Mouse (Mus musculus) stomach, embryonic 16.5 days (tissue): ENCODE measurements around the gene Olfr1377. TPM values are rescaled to one million over a fixed set of nuclear protein-coding genes. Genes with fewer than 3 reads are reported as not detected.
"Not testable (repeated sequence)": the region's sequence is repeated elsewhere in the genome, so short reads cannot be mapped to it uniquely, and the experiment has no call there.

Source experiments
- ATAC-seq: fragments of 200-750 bp; cut with Nextera tagmentation; 2 replicates; pipeline ENCODE4 v1.8.0; 2017; ENCODE audit warnings: moderate number of reproducible peaks, moderate TSS enrichment; ENCODE audit not compliant: insufficient read depth, low FRiP score
- H3K27ac ChIP-seq: fragments of 300-500 bp; sonication (generic); 2 replicates; pipeline ENCODE4 v1.5.1; 2014; ENCODE audit warnings: low read length
- H3K27me3 ChIP-seq: fragments of 300-500 bp; sonication (generic); 2 replicates; pipeline ENCODE4 v1.6.1; 2014; ENCODE audit warnings: low read length, control low read depth, mixed read lengths; ENCODE audit not compliant: control insufficient read depth, insufficient read depth
- H3K36me3 ChIP-seq: fragments of 300-500 bp; sonication (generic); 2 replicates; pipeline ENCODE4 v1.6.1; 2014; ENCODE audit warnings: low read length; ENCODE audit not compliant: control insufficient read depth, insufficient read depth
- H3K4me1 ChIP-seq: fragments of 300-500 bp; sonication (generic); 2 replicates; pipeline ENCODE4 v1.6.1; 2014; ENCODE audit warnings: low read length, control low read depth, mixed read lengths; ENCODE audit not compliant: control insufficient read depth, insufficient read depth
- H3K4me2 ChIP-seq: fragments of 300-500 bp; sonication (generic); 2 replicates; pipeline ENCODE4 v1.6.1; 2014; ENCODE audit warnings: low read depth, low read length, mixed read lengths
- H3K4me3 ChIP-seq: fragments of 300-500 bp; sonication (generic); replicated peaks from 2 replicates; pipeline ENCODE4 v1.5.1; 2014; ENCODE audit warnings: mild to moderate bottlenecking, low read length
- H3K9ac ChIP-seq: fragments of 300-500 bp; sonication (generic); 2 replicates; pipeline ENCODE4 v1.6.1; 2014; ENCODE audit warnings: low read length
- H3K9me3 ChIP-seq: fragments of 300-500 bp; sonication (generic); replicated peaks from 2 replicates; pipeline ENCODE4 v1.6.1; 2016; ENCODE audit warnings: low read length, control low read depth; ENCODE audit not compliant: control insufficient read depth
- WGBS: fragments of 180-500 bp; shearing (Covaris S2); extraction: QIAGEN DNeasy Blood & Tissue Kit; methylation state at CpG from one replicate; pipeline ENCODE4 v1.1.7; 2014; 5-methylcytosine and 5-hydroxymethylcytosine counted together
- polyA plus RNA-seq: library from polyadenylated mRNA; unstranded; fragments of >200 nt; fragmentation: Nextera tagmentation; extraction: Ambion mirVana; gene quantifications from 2 replicates; pipeline ENCODE4 v1.2.1, GENCODE M21; 2015

The Olfr1377 gene
- polyA plus RNA-seq, 1 experiment from 2014 or later = not detected

GRCm38 (mm10) chr11:51034141-51034540 lies 52.4 kb downstream of the Olfr1377 start:
- not testable (repeated sequence) for H3K27me3 ChIP-seq, H3K36me3 ChIP-seq, H3K4me1 ChIP-seq, H3K27ac ChIP-seq, H3K4me3 ChIP-seq, H3K9me3 ChIP-seq, H3K9ac ChIP-seq, ATAC-seq, H3K4me2 ChIP-seq

- no peak overlapping the region for H3K4me2 ChIP-seq
- H3K9ac ChIP-seq = no peak overlapping the region
- H3K4me3 ChIP-seq = no peak overlapping the region
- ATAC-seq = no peak
- no peaks in the 10 kb centered on the region for H3K36me3 ChIP-seq
- H3K4me1 ChIP-seq = no peaks in the 10 kb centered on the region
- H3K27ac ChIP-seq = no peak overlapping the region
- WGBS = 47% methylated on average over 2 of the region's 2 CpGs
- no peaks in the 10 kb centered on the region; the same call in 1 of the 2 replicates for H3K9me3 ChIP-seq
- H3K27me3 ChIP-seq = no peaks in the 10 kb centered on the region
Observed at GRCm38 (mm10) chr11:51035951-51036350, 54.2 kb downstream of the Olfr1377 start.

Other genes starting within 250 kb of the Olfr1377 start
- gene Zfp354c, start 154.2 kb upstream of the Olfr1377 start, polyA plus RNA-seq = 24.9 and 25.9 TPM in 2 replicates
- 0.57 and 0.62 TPM in 2 replicates for gene Zfp879, start 140.4 kb upstream of the Olfr1377 start, polyA plus RNA-seq
- 0.14 and 0.19 TPM in 2 replicates for gene Grm6, start 131.3 kb upstream of the Olfr1377 start, polyA plus RNA-seq
- gene Zfp454, start 94.3 kb upstream of the Olfr1377 start, polyA plus RNA-seq = 5.6 and 6.9 TPM in 2 replicates
- gene Zfp2, start 65.8 kb upstream of the Olfr1377 start, polyA plus RNA-seq = 11.6 and 11.8 TPM in 2 replicates
- 1.5 and 1.8 TPM in 2 replicates for gene Zfp354b, start 50.3 kb upstream of the Olfr1377 start, polyA plus RNA-seq
- not detected in 2 replicates for gene 4933414I15Rik, start 38.2 kb upstream of the Olfr1377 start, polyA plus RNA-seq
- not detected in 2 replicates for gene Prop1, start 28.2 kb upstream of the Olfr1377 start, polyA plus RNA-seq
- gene Olfr1378, start 15.4 kb upstream of the Olfr1377 start, polyA plus RNA-seq = not detected in 2 replicates
- gene Olfr51, start 21.6 kb downstream of the Olfr1377 start, polyA plus RNA-seq = not detected in 2 replicates
- gene Olfr54, start 32.3 kb downstream of the Olfr1377 start, polyA plus RNA-seq = not detected in 2 replicates
- not detected in 2 replicates for gene Olfr1375, start 66.1 kb downstream of the Olfr1377 start, polyA plus RNA-seq
- gene Zfp354a, start 77.3 kb downstream of the Olfr1377 start, polyA plus RNA-seq = 7.4 TPM in 2 replicates
- not detected in 2 replicates for gene Gm12569, start 238.5 kb downstream of the Olfr1377 start, polyA plus RNA-seq